Comparison of ENCODE assay signal across 1 mouse cellular context in genomic region chr2:71522871-71523270, GRCm38 (mm10).
A peak's percentile ranks its signal among the peaks of the same experiment; 100 is the strongest.
TF ChIP-seq lines count a peak whose summit lies in the region.

No protein-coding gene starts in this region.

TF ChIP-seq in MEL, 35 proteins besides CTCF, POLR2A, EP300 and RAD21 (continued from another document):
- TF ChIP-seq UBTF (IDR thresholded peaks at IDR 0.05; ENCODE audit: borderline replicate concordance, insufficient read depth, low read depth, low read length) (no peak), ETS1 (IDR thresholded peaks at IDR 0.05; ENCODE audit: low read depth, low read length) (peak; percentile 72; the same call in 1 of the 2 replicates), SIN3A (IDR thresholded peaks at IDR 0.05; ENCODE audit: low read length) (peak; percentile 68; the same call in 1 of the 2 replicates), TBP (IDR thresholded peaks at IDR 0.05; ENCODE audit: low read depth, low read length) (no peak), MYC (IDR thresholded peaks at IDR 0.05; ENCODE audit: low read depth, low read length) (0 out of 2 replicates have a peak, but pooled peaks have one; percentile 18), NELFE (IDR thresholded peaks at IDR 0.05; ENCODE audit: low read depth, low read length) (no peak), E2F4 (IDR thresholded peaks at IDR 0.05; ENCODE audit: borderline replicate concordance, low read depth, low read length) (no peak), TCF12 (IDR thresholded peaks at IDR 0.05; ENCODE audit: low read depth, low read length) (no peak), MYB (IDR thresholded peaks at IDR 0.05; ENCODE audit: low read depth, low read length) (no peak), CHD1 (IDR thresholded peaks at IDR 0.05; ENCODE audit: low read depth, low read length) (no peak)
